Mouse (Mus musculus): ENCODE measurements at regions not wholly inside any gene's neighbourhood (a gene's known extent, or its start where the extent isn't known, plus 50 kb on each side); places are given as distances from the start of the nearest gene placed in this dataset.

GRCm38 (mm10) chr11:117557474-117558381 is 73.6 kb downstream of the Gm11733 start:
- no peak for ATAC-seq (ENCODE audit: insufficient number of reproducible peaks, insufficient read depth, low FRiP score, low read depth)
- Histone ChIP-seq H3K27me3 (ENCODE audit: control insufficient read depth, insufficient read depth, low read length) (no peaks in the 10 kb centered on the region), H3K4me3 (ENCODE audit: low read depth, low read length) (no peak overlapping the region), H3K4me2 (replicated peaks; ENCODE audit: low read depth, low read length) (no peak overlapping the region), H3K27ac (ENCODE audit: low read length) (no peak overlapping the region), H3K36me3 (ENCODE audit: control insufficient read depth, insufficient read depth, low read length) (no peaks in the 10 kb centered on the region), H3K9me3 (ENCODE audit: control insufficient read depth, low read depth, low read length) (no peaks in the 10 kb centered on the region), H3K9ac (replicated peaks; ENCODE audit: low read depth, low read length) (no peak overlapping the region), H3K4me1 (ENCODE audit: control insufficient read depth, insufficient read depth, low read length) (no peaks in the 10 kb centered on the region)
- 83% methylated on average over 16 of the region's 16 CpGs for WGBS

- ATAC-seq (ENCODE audit: insufficient number of reproducible peaks, insufficient read depth, low FRiP score, low read depth), result no peak
- no peaks in the 10 kb centered on the region for H3K27me3 ChIP-seq (ENCODE audit: control insufficient read depth, insufficient read depth, low read length)
Measured at GRCm38 (mm10) chr11:117559839-117560238, 75.7 kb downstream of the Gm11733 start.

GRCm38 (mm10) chr11:117567961-117568605 is 83.9 kb downstream of the Gm11733 start:
- H3K9ac ChIP-seq (replicated peaks; ENCODE audit: low read depth, low read length), result no peak overlapping the region
- ATAC-seq (ENCODE audit: insufficient number of reproducible peaks, insufficient read depth, low FRiP score, low read depth), result peak; percentile 54; the same call in 1 of the 2 replicates
- 72% methylated on average over 9 of the region's 9 CpGs for WGBS
- H3K4me1 ChIP-seq (ENCODE audit: control insufficient read depth, insufficient read depth, low read length), result peaks cover 11% of the 10 kb centered on the region; the same call in 1 of the 2 replicates
- no peak overlapping the region for H3K4me3 ChIP-seq (ENCODE audit: low read depth, low read length)
- H3K36me3 ChIP-seq (ENCODE audit: control insufficient read depth, insufficient read depth, low read length), result no peaks in the 10 kb centered on the region
- peak overlapping the region; percentile 80 for H3K27ac ChIP-seq (ENCODE audit: low read length)
- no peaks in the 10 kb centered on the region for H3K27me3 ChIP-seq (ENCODE audit: control insufficient read depth, insufficient read depth, low read length)
- no peaks in the 10 kb centered on the region for H3K9me3 ChIP-seq (ENCODE audit: control insufficient read depth, low read depth, low read length)
- no peak overlapping the region for H3K4me2 ChIP-seq (replicated peaks; ENCODE audit: low read depth, low read length)

More at GRCm38 (mm10) chr11:117559839-117560238, 75.7 kb downstream of the Gm11733 start:
- Histone ChIP-seq H3K9me3 (ENCODE audit: control insufficient read depth, low read depth, low read length) (no peaks in the 10 kb centered on the region), H3K4me2 (replicated peaks; ENCODE audit: low read depth, low read length) (no peak overlapping the region), H3K9ac (replicated peaks; ENCODE audit: low read depth, low read length) (no peak overlapping the region), H3K36me3 (ENCODE audit: control insufficient read depth, insufficient read depth, low read length) (no peaks in the 10 kb centered on the region), H3K4me3 (ENCODE audit: low read depth, low read length) (no peak overlapping the region), H3K4me1 (ENCODE audit: control insufficient read depth, insufficient read depth, low read length) (no peaks in the 10 kb centered on the region), H3K27ac (ENCODE audit: low read length) (no peak overlapping the region)

- no peak overlapping the region for H3K9ac ChIP-seq (replicated peaks; ENCODE audit: low read depth, low read length)
- ATAC-seq (ENCODE audit: insufficient number of reproducible peaks, insufficient read depth, low FRiP score, low read depth), result peak; percentile 69
- H3K4me3 ChIP-seq (ENCODE audit: low read depth, low read length), result no peak overlapping the region
- H3K27ac ChIP-seq (ENCODE audit: low read length), result peak overlapping the region; percentile 80
- H3K9me3 ChIP-seq (ENCODE audit: control insufficient read depth, low read depth, low read length), result no peaks in the 10 kb centered on the region
- H3K27me3 ChIP-seq (ENCODE audit: control insufficient read depth, insufficient read depth, low read length), result no peaks in the 10 kb centered on the region
- 48% methylated on average over 9 of the region's 9 CpGs for WGBS
- H3K4me1 ChIP-seq (ENCODE audit: control insufficient read depth, insufficient read depth, low read length), result peaks cover 11% of the 10 kb centered on the region; the same call in 1 of the 2 replicates
- no peak overlapping the region for H3K4me2 ChIP-seq (replicated peaks; ENCODE audit: low read depth, low read length)
- no peaks in the 10 kb centered on the region for H3K36me3 ChIP-seq (ENCODE audit: control insufficient read depth, insufficient read depth, low read length)
Measured at GRCm38 (mm10) chr11:117568606-117568991, 84.4 kb downstream of the Gm11733 start.

GRCm38 (mm10) chr11:117569566-117570101 is 84.5 kb upstream of the Tnrc6c start:
- 61% methylated on average over 8 of the region's 8 CpGs for WGBS
- Histone ChIP-seq H3K9ac (replicated peaks; ENCODE audit: low read depth, low read length) (no peak overlapping the region), H3K4me3 (ENCODE audit: low read depth, low read length) (no peak overlapping the region), H3K4me2 (replicated peaks; ENCODE audit: low read depth, low read length) (no peak overlapping the region), H3K9me3 (ENCODE audit: control insufficient read depth, low read depth, low read length) (no peaks in the 10 kb centered on the region), H3K27ac (ENCODE audit: low read length) (no peak overlapping the region), H3K27me3 (ENCODE audit: control insufficient read depth, insufficient read depth, low read length) (no peaks in the 10 kb centered on the region), H3K4me1 (ENCODE audit: control insufficient read depth, insufficient read depth, low read length) (peaks cover 11% of the 10 kb centered on the region; the same call in 1 of the 2 replicates), H3K36me3 (ENCODE audit: control insufficient read depth, insufficient read depth, low read length) (no peaks in the 10 kb centered on the region)
- no peak for ATAC-seq (ENCODE audit: insufficient number of reproducible peaks, insufficient read depth, low FRiP score, low read depth)

- Histone ChIP-seq H3K9ac (replicated peaks; ENCODE audit: low read depth, low read length) (no peak overlapping the region), H3K4me2 (replicated peaks; ENCODE audit: low read depth, low read length) (no peak overlapping the region), H3K9me3 (ENCODE audit: control insufficient read depth, low read depth, low read length) (no peaks in the 10 kb centered on the region), H3K27me3 (ENCODE audit: control insufficient read depth, insufficient read depth, low read length) (no peaks in the 10 kb centered on the region), H3K36me3 (ENCODE audit: control insufficient read depth, insufficient read depth, low read length) (no peaks in the 10 kb centered on the region), H3K4me3 (ENCODE audit: low read depth, low read length) (no peak overlapping the region), H3K4me1 (ENCODE audit: control insufficient read depth, insufficient read depth, low read length) (peaks cover 11% of the 10 kb centered on the region; the same call in 1 of the 2 replicates), H3K27ac (ENCODE audit: low read length) (no peak overlapping the region)
- whole genome bisulfite sequencing, result 91% methylated on average over 3 of the region's 3 CpGs
- no peak for ATAC-seq (ENCODE audit: insufficient number of reproducible peaks, insufficient read depth, low FRiP score, low read depth)
Measured at GRCm38 (mm10) chr11:117571858-117572257, 82.2 kb upstream of the Tnrc6c start.

GRCm38 (mm10) chr11:117574721-117575120 is 79.4 kb upstream of the Tnrc6c start:
- Histone ChIP-seq H3K27ac (ENCODE audit: low read length) (no peak overlapping the region), H3K9ac (replicated peaks; ENCODE audit: low read depth, low read length) (no peak overlapping the region), H3K36me3 (ENCODE audit: control insufficient read depth, insufficient read depth, low read length) (no peaks in the 10 kb centered on the region), H3K4me2 (replicated peaks; ENCODE audit: low read depth, low read length) (no peak overlapping the region), H3K27me3 (ENCODE audit: control insufficient read depth, insufficient read depth, low read length) (no peaks in the 10 kb centered on the region), H3K4me1 (ENCODE audit: control insufficient read depth, insufficient read depth, low read length) (peaks cover 1% of the 10 kb centered on the region; the same call in 1 of the 2 replicates), H3K4me3 (ENCODE audit: low read depth, low read length) (no peak overlapping the region), H3K9me3 (ENCODE audit: control insufficient read depth, low read depth, low read length) (no peaks in the 10 kb centered on the region)
- ATAC-seq (ENCODE audit: insufficient number of reproducible peaks, insufficient read depth, low FRiP score, low read depth), result no peak
- WGBS, result 51% methylated on average over 3 of the region's 3 CpGs

- no peaks in the 10 kb centered on the region for H3K4me1 ChIP-seq (ENCODE audit: control insufficient read depth, insufficient read depth, low read length)
- WGBS, result 91% methylated on average over 2 of the region's 2 CpGs
- H3K4me2 ChIP-seq (replicated peaks; ENCODE audit: low read depth, low read length), result no peak overlapping the region
- no peaks in the 10 kb centered on the region for H3K9me3 ChIP-seq (ENCODE audit: control insufficient read depth, low read depth, low read length)
- no peaks in the 10 kb centered on the region for H3K36me3 ChIP-seq (ENCODE audit: control insufficient read depth, insufficient read depth, low read length)
- H3K4me3 ChIP-seq (ENCODE audit: low read depth, low read length), result no peak overlapping the region
- H3K27me3 ChIP-seq (ENCODE audit: control insufficient read depth, insufficient read depth, low read length), result no peaks in the 10 kb centered on the region
- no peak for ATAC-seq (ENCODE audit: insufficient number of reproducible peaks, insufficient read depth, low FRiP score, low read depth)
- H3K9ac ChIP-seq (replicated peaks; ENCODE audit: low read depth, low read length), result no peak overlapping the region
- H3K27ac ChIP-seq (ENCODE audit: low read length), result no peak overlapping the region
Measured at GRCm38 (mm10) chr11:117579121-117579520, 75.0 kb upstream of the Tnrc6c start.
